Mouse (Mus musculus): ENCODE measurements around the gene Cacna1s. TPM values are rescaled to one million over a fixed set of nuclear protein-coding genes. Genes with fewer than 3 reads are reported as not detected.

Gene Cacna1s
- polyA plus RNA-seq, 1 experiment from 2014 or later = not detected

DNA sequence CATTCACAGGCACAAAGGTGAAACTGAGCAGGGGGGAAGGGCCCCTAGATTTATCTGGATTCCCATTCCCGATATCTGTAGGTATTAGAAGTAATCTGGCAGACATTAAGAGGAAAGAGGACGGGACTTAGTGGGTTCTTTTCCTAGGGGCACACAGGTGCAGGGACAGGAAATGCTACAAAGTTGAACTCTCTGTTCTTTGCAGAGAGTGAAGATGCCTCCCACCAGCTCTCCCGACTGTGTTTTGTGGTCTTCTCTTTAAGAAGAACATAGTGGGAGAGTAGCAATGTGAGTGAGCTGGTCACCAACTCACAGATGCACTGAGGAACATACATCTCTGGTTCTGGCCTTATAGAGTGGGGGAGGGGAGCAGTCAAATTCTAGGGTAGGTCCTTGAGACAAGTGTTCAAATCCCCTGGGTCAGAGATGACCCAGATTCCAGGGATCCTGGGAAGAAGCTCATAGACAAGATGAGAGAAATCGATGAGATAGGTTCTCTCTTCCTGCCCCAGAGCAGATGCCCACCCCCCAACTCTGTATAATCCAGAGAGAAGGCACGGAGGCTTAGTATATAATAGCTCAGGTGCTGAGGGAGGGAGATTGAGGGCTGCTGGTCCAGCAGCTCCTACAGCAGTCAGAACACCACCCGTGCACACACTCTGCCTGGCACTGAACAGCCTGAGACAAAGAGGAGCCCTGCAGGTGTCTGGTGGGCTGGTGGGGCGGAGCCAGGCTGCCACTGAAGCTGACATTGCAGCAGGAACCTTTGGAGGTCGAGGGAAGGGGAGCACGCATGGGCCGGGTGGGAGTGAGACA lies 80.0 kb downstream of the Cacna1s start:
- Histone ChIP-seq H3K27ac (no peak overlapping the region), H3K36me3 (ENCODE audit: inconsistent target) (no peaks in the 10 kb centered on the region), H3K79me2 (ENCODE audit: inconsistent target) (peaks cover 47% of the 10 kb centered on the region), H3K4me3 (ENCODE audit: inconsistent target) (peak overlapping the region; percentile 54)
- 64% methylated on average over 10 of the region's 10 CpGs for WGBS (ENCODE audit: missing documents)

DNA sequence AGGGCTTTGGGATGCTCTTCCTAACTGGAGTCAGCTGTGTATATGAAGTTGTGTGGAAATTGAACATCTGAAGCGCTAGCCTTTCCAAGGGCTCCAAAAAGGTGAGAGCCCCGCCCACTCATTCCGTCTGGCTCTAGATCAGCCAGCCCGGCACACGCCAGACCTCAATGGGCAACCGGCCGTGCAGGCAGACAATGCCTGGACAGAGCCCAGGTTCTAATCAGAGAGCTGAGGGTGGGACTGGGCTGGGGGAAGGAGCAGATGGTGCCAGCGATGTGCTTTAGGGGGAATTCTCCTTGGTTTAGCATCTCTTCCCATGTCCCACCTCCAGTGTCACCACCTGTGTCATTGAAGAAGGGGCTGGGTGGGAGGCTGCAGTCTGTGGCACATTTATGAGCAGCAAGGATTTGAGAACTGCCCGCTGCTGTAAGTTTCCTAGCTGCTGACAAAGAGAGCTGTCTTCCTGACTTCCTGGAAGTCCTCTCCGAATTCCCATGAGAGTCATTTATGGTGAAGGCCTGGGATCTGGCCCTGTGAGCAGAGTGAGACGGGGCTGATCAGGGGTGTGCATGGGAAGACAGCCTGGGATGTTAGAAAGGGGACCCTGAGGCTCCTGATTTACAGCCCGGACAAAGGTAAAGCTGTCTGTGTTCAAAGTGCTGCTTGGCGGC lies 81.2 kb downstream of the Cacna1s start:
- Histone ChIP-seq H3K79me2 (ENCODE audit: inconsistent target) (peaks cover 51% of the 10 kb centered on the region), H3K4me3 (ENCODE audit: inconsistent target) (no peak overlapping the region), H3K36me3 (ENCODE audit: inconsistent target) (no peaks in the 10 kb centered on the region), H3K27ac (peak overlapping the region; percentile 93)
- 88% methylated on average over 13 of the region's 13 CpGs for WGBS (ENCODE audit: missing documents)

DNA sequence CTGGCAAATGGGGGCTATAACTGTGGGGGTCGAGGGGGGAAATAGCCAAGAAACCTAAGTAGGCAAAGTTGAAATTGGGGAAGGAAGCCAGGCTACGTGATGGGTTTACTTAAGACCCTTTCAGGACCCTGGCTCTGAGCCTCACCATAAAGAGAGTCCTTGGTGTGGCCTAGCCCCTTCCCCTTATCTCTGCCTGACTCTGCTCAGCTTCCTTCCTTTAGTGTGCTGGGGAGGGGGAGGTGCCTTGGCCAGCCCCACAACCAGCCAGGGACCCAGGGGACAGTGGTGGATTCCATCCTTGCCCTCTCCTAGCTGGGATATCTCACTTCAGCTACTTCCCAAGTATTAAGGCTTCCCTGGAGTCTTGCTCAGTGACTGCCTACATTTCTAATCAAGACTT lies 82.0 kb downstream of the Cacna1s start:
- WGBS (ENCODE audit: missing documents) = 19% methylated on average over 2 of the region's 2 CpGs

DNA sequence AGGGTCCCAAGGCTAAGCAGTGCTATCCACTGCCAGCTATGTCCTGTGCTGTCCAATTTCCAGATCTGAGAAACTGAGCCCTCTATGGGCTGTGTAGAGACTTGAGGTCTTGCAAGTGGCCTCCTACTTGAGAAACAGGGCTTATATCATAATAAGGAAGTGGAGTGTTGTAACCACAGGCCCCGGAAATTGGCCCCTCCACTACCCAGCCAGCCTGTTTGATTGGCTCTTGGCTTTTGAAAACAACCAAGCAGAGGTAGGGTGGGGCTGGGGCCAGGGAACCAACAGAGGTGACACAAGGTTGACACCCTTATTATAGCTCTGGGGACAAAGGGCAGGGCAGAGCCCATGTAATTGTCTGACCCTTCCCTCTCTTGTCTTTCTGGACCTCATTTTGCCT lies 82.5 kb downstream of the Cacna1s start:
- H3K79me2 ChIP-seq (ENCODE audit: inconsistent target) = peaks cover 62% of the 10 kb centered on the region
- H3K27ac ChIP-seq = peak overlapping the region; percentile 93
- H3K4me3 ChIP-seq (ENCODE audit: inconsistent target) = no peak overlapping the region
- no peaks in the 10 kb centered on the region for H3K36me3 ChIP-seq (ENCODE audit: inconsistent target)
- 0% methylated on average over 1 of the region's 1 CpGs for WGBS (ENCODE audit: missing documents)

More for the DNA sequence above, 82.0 kb downstream of the Cacna1s start:
- peak overlapping the region; percentile 93 for H3K27ac ChIP-seq
- no peak overlapping the region for H3K4me3 ChIP-seq (ENCODE audit: inconsistent target)
- no peaks in the 10 kb centered on the region for H3K36me3 ChIP-seq (ENCODE audit: inconsistent target)
- H3K79me2 ChIP-seq (ENCODE audit: inconsistent target) = peaks cover 59% of the 10 kb centered on the region

DNA sequence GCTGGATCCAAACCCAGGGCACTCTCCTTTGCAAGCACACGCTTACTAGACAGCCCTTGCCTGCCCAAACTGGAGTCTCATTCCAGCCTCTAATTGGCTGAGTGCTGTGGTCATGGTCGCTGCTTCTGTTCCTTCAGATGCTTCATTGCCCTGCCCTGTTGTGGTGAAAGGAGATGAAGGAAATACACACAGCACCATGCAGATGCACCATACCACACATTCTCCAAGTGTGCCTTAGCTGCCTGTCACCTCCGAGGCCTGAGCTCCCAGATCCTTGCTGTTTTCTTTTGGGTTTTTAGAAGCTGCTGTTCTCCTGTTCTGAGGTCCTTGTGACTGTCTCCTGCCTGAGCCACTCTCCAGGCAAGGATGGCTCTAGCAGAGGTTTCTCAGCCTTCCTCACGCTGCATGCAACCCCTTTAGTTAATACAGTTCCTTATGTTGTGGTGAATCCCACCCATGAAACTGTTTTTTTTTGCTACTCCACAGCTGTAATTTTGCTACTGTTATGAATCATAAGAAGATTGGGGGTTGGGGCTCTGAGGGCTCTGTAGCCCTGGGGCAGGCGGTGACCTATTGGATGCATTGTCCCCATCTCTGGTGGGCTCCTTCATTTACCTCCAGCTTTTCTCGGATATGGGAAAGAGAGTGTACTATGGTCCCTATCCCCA lies 83.4 kb downstream of the Cacna1s start:
- Histone ChIP-seq H3K27ac (peak overlapping the region; percentile 93), H3K79me2 (ENCODE audit: inconsistent target) (peaks cover 62% of the 10 kb centered on the region), H3K4me3 (ENCODE audit: inconsistent target) (no peak overlapping the region), H3K36me3 (ENCODE audit: inconsistent target) (no peaks in the 10 kb centered on the region)
- 64% methylated on average over 5 of the region's 6 CpGs for WGBS (ENCODE audit: missing documents)

DNA sequence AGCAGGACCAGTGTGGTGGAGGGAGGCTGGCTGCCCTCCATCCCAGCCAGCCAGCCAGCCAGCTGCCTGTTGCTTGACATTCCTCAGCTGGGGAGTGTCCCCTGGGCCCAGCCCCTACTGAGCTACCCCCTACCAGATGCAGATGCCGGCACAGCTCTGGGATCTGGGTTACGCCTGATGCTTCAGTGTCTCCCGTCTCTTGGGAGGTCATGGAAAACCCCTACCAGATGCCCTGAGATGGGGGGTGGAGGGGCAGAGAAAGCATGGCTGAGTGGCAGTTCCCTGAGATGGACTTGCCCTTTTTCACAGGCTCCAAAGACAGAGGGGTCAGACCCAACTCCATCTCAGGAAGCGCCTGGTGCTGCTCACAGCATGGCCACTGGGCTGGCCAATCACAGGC lies 84.0 kb downstream of the Cacna1s start:
- peak overlapping the region; percentile 93 for H3K27ac ChIP-seq
- WGBS (ENCODE audit: missing documents) = 86% methylated on average over 4 of the region's 4 CpGs
- no peaks in the 10 kb centered on the region for H3K36me3 ChIP-seq (ENCODE audit: inconsistent target)
- peaks cover 62% of the 10 kb centered on the region for H3K79me2 ChIP-seq (ENCODE audit: inconsistent target)
- no peak overlapping the region for H3K4me3 ChIP-seq (ENCODE audit: inconsistent target)

DNA sequence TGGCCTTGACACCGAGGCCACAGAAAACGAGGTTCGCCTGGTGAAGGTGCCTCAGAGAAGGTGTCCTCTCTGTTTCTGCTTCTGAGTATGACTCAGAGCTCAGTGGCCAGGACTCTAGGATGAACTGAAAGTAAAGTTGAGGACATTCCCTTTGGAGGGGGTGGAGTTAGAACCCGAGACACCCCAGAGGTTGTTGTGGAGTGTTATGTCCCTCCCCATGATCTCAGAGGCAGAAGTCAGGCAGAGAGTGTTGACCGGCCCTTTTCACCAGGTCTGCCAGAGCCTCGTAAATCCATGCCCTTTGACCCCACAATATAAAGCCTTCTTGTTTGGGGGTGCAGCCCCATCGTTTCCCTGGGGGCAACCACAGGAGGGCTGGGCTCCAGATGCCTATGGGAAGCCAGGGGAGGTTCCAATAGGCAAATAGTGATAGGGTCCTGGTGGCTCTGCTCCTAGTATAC lies 84.6 kb downstream of the Cacna1s start:
- WGBS (ENCODE audit: missing documents) = 19% methylated on average over 7 of the region's 7 CpGs
- H3K4me3 ChIP-seq (ENCODE audit: inconsistent target) = no peak overlapping the region
- no peaks in the 10 kb centered on the region for H3K36me3 ChIP-seq (ENCODE audit: inconsistent target)
- peaks cover 61% of the 10 kb centered on the region for H3K79me2 ChIP-seq (ENCODE audit: inconsistent target)
- H3K27ac ChIP-seq = peak overlapping the region; percentile 93

DNA sequence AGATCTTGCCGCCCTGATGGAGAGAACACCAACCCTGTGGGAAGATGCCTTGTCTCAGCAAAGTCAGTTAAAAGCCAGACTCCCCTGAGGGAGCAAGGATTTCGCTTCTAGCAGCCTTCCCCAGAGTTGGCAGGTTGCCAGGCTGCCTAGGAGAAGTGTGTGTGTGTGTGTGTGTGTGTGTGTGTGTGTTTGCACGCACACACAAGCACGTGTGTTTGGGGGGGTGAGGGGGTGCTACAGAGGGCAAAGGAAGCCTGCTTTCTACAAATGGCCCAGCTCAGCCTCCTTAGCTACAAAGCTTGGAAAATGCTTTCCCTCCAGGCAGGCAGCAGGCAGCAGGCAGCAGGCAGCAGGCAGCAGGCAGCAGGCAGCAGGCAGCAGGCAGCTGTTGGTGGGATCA lies 85.0 kb downstream of the Cacna1s start:
- peaks cover 61% of the 10 kb centered on the region for H3K79me2 ChIP-seq (ENCODE audit: inconsistent target)
- peak overlapping the region; percentile 93 for H3K27ac ChIP-seq
- H3K36me3 ChIP-seq (ENCODE audit: inconsistent target) = no peaks in the 10 kb centered on the region
- H3K4me3 ChIP-seq (ENCODE audit: inconsistent target) = no peak overlapping the region
- 6% methylated on average over 4 of the region's 4 CpGs for WGBS (ENCODE audit: missing documents)

DNA sequence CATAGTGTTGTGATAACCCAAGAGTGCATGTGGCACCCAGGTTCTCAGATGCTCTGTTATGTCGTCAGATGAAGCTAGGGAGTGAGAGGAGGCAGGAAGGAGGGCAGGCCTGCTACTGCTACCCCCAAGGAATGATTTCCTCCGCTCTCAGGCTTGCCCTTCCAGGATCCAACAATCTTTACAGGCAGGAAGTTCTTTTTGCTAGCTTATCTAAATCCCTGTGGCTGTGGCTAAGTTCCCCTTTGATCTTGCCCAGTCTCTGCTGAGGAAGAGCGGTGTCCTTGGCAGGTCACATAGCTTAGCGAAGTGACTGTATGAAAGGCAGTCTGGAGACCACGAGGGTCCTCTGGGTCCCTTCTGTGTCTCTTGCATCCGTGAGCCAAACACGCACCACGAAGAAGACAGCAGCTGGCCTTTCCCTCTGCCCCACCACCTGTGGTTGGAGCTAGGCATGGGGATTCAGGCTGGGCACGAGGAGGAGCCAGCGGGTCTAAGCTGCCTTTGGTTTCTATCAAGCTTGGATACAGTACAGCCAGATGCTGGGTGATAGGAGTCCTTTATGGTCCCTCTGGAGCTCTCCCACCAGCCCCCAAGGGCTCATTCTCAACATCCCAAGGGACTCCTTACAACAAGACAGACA lies 85.8 kb downstream of the Cacna1s start:
- Histone ChIP-seq H3K27ac (peak overlapping the region; percentile 93), H3K36me3 (ENCODE audit: inconsistent target) (no peaks in the 10 kb centered on the region), H3K79me2 (ENCODE audit: inconsistent target) (peaks cover 61% of the 10 kb centered on the region), H3K4me3 (ENCODE audit: inconsistent target) (no peak overlapping the region)
- 53% methylated on average over 10 of the region's 10 CpGs for WGBS (ENCODE audit: missing documents)

DNA sequence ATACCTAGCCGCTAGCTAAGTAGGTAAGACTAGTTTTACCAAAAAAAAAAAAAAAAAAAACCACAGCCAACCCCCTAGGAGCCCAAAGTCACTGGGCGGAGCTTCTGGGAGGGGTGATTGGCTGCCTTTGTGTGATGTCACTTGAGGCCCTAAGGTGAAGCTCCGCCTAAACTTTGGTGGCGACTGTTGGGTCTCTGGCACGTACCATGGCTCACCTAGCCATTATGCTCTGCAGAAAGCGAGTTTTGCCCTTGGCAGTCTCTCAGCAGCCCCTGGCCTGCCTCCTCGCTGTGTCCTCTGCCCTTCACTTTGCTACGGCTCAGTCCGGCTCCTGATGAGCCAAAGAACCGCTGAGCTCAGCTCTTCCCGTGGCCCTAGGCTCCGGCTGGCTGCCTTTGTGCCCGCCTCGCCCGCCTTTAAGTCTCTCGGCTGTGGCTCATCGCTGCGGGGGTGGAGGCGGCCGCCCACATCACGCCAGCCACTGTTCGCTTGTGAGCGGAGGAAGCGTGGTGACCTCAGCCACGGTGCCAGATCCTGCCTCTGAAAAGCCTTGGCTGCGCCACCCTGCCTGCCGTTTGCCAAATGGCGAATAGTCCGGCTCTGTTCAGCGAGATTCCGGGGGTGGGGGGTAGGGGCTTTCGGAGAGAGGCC lies 87.6 kb downstream of the Cacna1s start:
- H3K79me2 ChIP-seq (ENCODE audit: inconsistent target) = peaks cover 64% of the 10 kb centered on the region
- H3K36me3 ChIP-seq (ENCODE audit: inconsistent target) = peaks cover 4% of the 10 kb centered on the region; the same call in 1 of the 2 replicates
- H3K4me3 ChIP-seq (ENCODE audit: inconsistent target) = peak overlapping the region; percentile 27
- WGBS (ENCODE audit: missing documents) = under 1% methylated on average over 30 of the region's 32 CpGs
- H3K27ac ChIP-seq = peak overlapping the region; percentile 93

DNA sequence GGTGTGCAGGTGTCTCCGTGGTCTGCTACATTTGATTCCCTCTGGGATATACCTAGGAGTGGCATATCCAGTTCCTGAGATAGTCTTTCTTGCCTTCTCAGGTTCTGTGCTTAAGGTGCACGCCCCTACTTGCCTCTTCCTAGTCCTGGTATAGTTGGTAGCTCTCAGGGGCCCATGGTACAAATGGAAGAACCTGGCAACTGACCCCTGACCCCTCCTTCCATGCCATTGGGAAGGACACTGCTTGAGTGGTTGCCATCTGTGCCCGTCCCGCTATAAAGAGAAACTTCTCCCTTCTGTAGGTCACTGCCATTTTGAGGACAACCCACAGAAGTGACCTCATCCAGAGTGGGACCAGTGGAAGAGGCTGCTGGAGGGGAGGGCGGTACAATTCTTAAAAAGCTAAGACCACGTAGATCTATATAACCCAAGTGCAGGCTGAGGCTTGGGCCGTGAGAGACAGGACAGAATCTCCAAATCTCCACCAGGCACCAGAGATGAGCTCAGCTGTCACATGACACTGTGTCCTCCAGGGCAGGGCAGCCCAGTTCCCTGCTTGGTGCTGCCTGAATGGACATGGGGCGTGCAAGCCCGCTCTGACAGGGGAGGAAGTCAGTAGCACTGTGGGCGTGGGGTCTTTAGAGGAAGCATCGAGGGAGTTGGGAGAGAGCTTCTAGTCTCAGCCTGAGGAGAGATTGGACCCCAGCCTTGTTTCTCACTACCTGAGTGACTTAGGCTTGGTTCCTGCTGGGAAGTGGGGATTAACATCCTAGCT lies 88.8 kb downstream of the Cacna1s start:
- Histone ChIP-seq H3K79me2 (ENCODE audit: inconsistent target) (peaks cover 52% of the 10 kb centered on the region), H3K36me3 (ENCODE audit: inconsistent target) (peaks cover 4% of the 10 kb centered on the region; the same call in 1 of the 2 replicates), H3K4me3 (ENCODE audit: inconsistent target) (0 out of 2 replicates have a peak overlapping the region, but pooled peaks have one; percentile 17), H3K27ac (peak overlapping the region; percentile 93)
- WGBS (ENCODE audit: missing documents) = 37% methylated on average over 11 of the region's 11 CpGs

DNA sequence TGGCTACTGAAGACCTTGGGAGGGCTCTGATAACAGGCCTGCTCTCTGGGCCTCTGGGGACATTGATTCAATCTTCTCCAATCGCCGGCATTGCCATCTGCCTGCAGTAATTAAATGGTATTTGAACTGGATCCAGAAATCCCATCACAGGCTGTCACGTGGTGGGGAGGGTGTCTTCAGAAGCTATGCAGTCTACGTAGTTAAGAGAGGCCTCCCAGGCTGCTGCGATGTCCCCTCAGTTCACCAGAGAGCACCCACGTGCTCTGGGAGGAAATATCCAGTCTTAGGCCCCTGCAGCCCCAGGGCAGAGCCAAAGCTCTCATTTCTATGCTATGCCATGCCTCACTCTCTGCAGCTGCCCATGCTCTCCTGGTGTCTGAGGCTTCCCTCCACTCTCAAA lies 89.8 kb downstream of the Cacna1s start:
- H3K36me3 ChIP-seq (ENCODE audit: inconsistent target) = peaks cover 10% of the 10 kb centered on the region; the same call in 1 of the 2 replicates
- 94% methylated on average over 6 of the region's 6 CpGs for WGBS (ENCODE audit: missing documents)
- H3K4me3 ChIP-seq (ENCODE audit: inconsistent target) = no peak overlapping the region
- peak overlapping the region; percentile 93 for H3K27ac ChIP-seq
- peaks cover 46% of the 10 kb centered on the region for H3K79me2 ChIP-seq (ENCODE audit: inconsistent target)

DNA sequence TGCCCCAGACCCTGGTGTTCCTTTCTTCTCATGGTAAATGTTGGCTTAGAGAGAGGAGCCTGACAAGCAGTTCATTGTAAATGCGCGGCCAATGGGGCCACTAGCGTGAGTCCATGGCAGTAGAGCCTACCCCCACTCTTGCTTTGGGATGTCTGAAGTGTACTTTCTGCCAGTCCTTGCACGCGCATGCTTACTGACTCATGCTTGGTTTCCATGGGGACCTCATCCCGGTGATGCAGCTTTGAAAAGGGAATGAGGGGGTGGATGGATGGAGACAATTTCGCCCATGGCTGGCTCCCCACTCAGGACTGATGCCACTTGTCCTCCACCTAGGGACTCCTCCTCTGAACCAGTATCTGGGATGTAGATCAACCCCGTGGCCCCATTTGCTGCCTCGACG lies 91.0 kb downstream of the Cacna1s start:
- peaks cover 45% of the 10 kb centered on the region for H3K79me2 ChIP-seq (ENCODE audit: inconsistent target)
- H3K4me3 ChIP-seq (ENCODE audit: inconsistent target) = no peak overlapping the region
- H3K27ac ChIP-seq = no peak overlapping the region
- 95% methylated on average over 10 of the region's 10 CpGs for WGBS (ENCODE audit: missing documents)
- peaks cover 21% of the 10 kb centered on the region; the same call in 1 of the 2 replicates for H3K36me3 ChIP-seq (ENCODE audit: inconsistent target)
